Mouse (Mus musculus): ENCODE data around the gene Ptbp3.

Gene Ptbp3

DNA sequence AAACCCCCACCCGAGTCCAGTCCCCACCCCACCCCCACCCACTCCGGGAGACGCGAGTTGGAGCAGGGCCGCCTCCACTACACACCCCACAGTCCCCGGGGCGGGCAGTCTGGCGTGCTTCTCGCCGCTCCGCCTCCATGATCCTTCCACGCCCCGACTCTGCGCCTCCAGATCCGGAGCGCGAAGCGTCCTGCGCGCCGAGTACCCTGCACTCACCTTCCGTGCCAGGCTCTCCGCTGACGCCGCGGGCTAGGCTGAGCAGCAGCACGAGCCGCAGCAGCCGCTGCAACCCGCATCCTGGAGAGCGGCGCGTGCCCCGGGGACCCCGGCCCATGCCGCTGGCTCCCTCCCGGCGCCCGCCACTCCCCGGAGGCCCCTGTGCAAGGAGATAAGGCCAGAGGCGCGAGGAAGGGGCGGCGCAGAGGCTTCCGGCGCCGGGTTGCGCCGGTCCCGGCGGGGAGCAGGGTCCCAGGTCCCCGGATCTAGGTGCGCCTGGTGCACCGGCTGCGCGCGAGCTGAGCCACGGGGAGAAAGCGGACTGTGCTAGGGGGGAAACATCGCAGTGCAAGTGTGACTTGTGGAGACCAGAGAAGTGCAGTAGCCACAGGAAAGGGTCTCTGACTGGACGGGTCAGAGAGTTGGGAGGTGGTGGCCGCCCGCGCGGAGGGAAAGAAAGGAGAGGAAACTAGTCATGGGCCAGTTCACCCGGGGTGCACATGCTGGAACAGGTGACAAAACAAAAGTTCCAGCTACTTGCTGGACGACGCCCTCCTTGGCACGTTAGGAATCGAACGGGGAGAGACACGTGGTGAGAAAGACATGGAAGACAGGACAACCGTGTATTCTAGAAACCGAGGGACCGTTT lies 110.9 kb downstream of the Ptbp3 start, which contains the start of gene Susd1:
Gene Susd1, minus strand, starts transcription at position 644 of the 865 bp plus-strand sequence.
- no peak for DNase-seq (ENCODE audit: low read depth)

DNA sequence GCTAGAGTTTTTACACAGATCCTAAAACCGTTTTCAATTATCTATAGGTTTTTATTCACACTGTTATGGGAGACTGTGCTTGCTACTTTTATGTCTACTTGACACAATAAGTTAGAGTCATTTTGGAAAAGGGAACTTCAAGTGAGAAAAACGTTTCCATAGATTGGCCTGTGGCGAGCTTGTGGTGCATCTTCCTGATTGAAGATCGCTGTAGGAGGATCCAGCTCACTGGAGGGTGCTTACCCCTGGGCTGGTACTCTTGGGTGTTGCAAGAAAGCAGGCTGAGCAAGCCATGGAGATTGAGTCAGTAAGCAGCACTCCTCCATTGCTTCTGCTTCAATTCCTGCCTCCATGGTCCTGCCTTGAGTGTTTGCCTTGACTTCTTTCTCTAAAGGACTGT lies 113.2 kb downstream of the Ptbp3 start:
- DNase-seq (ENCODE audit: low read depth): no peak

DNA sequence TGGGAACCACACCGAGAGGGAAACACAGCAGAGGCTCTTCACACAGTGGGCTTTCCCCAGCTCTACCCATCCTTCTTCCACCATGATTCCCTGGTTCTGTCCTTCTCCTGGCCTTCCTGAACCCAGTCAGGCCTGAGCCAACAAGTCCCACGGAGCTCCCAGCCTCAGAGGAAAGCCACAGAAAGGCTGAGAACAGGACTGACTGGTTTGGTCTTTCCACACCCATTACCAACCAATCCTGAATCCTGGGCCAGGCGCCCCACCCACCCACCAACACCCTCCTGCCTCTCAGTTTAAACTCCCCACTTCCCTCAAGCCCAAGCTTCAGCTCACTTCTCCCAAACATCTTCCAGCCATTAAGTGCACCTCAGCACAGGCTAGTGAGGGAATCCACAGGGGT lies 115.1 kb downstream of the Ptbp3 start:
- DNase-seq (ENCODE audit: low read depth): no peak

DNA sequence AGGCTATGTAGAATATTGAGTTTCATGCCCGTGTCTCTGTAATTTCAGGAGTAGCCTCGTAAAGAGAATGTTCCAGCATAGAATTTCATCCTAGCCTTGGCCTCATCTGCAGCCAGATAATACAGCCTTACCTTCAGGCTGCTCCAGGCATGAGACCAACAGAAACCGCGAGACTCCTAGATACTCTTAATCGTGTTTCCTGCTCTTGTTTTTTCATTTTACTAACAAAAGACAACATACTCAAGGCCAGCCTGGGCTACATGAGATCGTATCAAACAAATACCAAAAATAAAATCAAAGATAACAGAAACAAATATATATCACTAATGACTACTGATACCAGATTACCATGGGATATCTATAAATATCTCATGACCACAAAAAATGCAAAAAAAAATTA lies 120.0 kb downstream of the Ptbp3 start:
- no peak for DNase-seq (ENCODE audit: low read depth)

DNA sequence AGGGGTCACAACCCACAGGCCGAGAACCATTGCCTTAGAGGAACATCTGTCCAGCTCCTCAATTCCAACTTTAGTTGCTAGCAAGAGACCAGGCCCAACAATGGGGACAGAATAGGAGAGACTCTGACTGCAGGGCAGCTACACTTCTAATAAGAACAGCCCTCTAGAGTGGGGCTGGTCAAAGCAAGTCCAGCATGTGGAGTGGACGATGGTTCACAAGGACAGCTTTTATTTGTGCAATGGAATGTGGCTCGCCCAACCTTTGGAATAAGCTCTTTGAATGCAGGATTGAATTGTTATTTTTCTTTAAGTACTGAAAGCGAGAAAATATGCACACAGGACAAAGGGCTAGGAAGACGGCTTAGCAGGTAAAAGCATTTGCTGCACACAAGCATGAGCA lies 122.7 kb downstream of the Ptbp3 start:
- DNase-seq (ENCODE audit: low read depth): no peak

DNA sequence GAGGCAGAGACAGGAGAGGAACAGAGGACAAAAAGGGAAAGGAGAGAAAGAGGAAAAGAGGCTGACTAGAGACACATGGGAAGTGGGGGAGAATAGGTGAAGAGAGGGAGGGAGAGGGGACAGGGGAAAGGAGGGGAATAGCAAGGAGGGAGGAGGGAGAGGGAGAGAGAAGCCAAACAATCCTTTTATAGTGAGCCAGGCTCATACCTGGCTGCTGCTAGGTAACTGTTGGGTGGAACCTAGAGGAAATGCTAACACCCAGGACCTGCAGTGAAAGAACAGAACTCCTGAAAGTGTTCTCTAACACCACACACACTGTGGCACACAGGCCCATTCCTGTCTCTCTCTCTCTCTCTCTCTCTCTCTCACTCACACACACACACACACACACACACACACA lies 126.4 kb downstream of the Ptbp3 start:
- no peak for DNase-seq (ENCODE audit: low read depth)

DNA sequence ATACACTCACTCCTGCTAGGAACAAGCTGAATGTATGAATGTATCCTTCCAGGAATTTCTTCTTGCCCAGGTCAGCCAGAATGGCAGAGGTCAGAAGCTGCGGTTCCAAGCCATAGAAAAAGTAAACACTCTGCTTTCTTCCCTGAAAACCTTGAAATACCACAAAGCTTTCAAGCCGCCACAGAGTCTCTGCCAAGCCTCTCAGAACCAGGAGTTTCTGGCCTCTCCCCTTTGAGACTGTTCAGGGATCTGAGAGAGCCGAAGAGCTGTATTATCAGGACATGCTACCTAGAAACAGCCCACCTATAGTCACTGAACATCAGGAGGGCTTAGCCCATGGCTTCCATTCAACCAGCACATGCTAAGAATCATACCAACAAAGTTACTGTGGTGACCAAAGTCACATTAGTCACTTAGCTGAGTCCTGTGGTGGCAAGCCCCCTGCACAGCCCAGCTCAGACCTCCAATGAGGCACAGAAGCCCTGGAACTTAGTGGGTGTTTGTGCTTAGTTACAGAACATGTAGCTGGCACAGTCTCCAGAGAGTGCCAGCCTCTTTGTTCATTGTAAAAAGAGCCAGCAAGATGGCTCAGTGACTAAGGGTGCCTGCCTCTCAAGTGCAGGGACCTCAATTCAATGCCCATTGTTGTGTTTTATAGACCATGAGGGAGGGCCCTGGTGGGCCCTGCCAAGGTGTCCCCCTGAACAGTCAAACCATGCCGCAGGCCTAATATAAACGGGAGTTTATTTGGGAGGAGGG lies 127.0 kb downstream of the Ptbp3 start:
- DNase-seq (ENCODE audit: low read depth): peak; percentile 15

Measured in NIH3T3 (cell line).